Mouse (Mus musculus) forebrain, embryonic 14.5 days (tissue): ENCODE measurements around the gene Vmn2r116. TPM values are rescaled to one million over a fixed set of nuclear protein-coding genes. Genes with fewer than 3 reads are reported as not detected.
"Not testable (repeated sequence)": the region's sequence is repeated elsewhere in the genome, so short reads cannot be mapped to it uniquely, and the experiment has no call there.

ENCODE experiments used
- ATAC-seq: fragments of 200-750 bp; cut with Nextera tagmentation; 2 replicates; pipeline ENCODE4 v1.8.0; 2017; ENCODE audit warnings: mild to moderate bottlenecking, moderate library complexity
- DNase-seq: peaks from one replicate; pipeline ENCODE4 v3.0.0-alpha.2; 2015; ENCODE audit warnings: low spot score
- H3K27ac ChIP-seq: fragments of 300-500 bp; sonication (generic); 2 replicates; pipeline ENCODE4 v1.5.1; 2014; ENCODE audit warnings: low read depth, mild to moderate bottlenecking, control low read depth, low read length, moderate library complexity
- H3K27me3 ChIP-seq: fragments of 300-500 bp; sonication (generic); replicated peaks from 2 replicates; pipeline ENCODE4 v1.6.1; 2014; ENCODE audit warnings: low read length, control low read depth, mixed read lengths; ENCODE audit not compliant: control insufficient read depth, insufficient read depth
- H3K36me3 ChIP-seq: fragments of 300-500 bp; sonication (generic); 2 replicates; pipeline ENCODE4 v1.6.1; 2014; ENCODE audit warnings: low read length, control low read depth; ENCODE audit not compliant: control insufficient read depth, insufficient read depth
- H3K4me1 ChIP-seq: fragments of 300-500 bp; sonication (generic); 2 replicates; pipeline ENCODE4 v1.6.1; 2014; ENCODE audit warnings: antibody characterized with exemption, low read length, control low read depth; ENCODE audit not compliant: control insufficient read depth, insufficient read depth
- H3K4me2 ChIP-seq: fragments of 300-500 bp; sonication (generic); 2 replicates; pipeline ENCODE4 v1.6.1; 2014; ENCODE audit warnings: mild to moderate bottlenecking, control low read depth, low read length
- H3K4me3 ChIP-seq: fragments of 300-500 bp; sonication (generic); 2 replicates; pipeline ENCODE4 v1.5.1; 2014; ENCODE audit warnings: low read depth, low read length, control low read depth
- H3K9ac ChIP-seq: fragments of 300-500 bp; sonication (generic); 2 replicates; pipeline ENCODE4 v1.6.1; 2014; ENCODE audit warnings: mild to moderate bottlenecking, low read length, control low read depth, moderate library complexity
- H3K9me3 ChIP-seq: fragments of 300-500 bp; sonication (generic); replicated peaks from 2 replicates; pipeline ENCODE4 v1.6.1; 2016; ENCODE audit warnings: low read length, control low read depth, mixed read lengths; ENCODE audit not compliant: control insufficient read depth
- WGBS: fragments of 180-500 bp; shearing (Covaris S2); extraction: QIAGEN DNeasy Blood & Tissue Kit; methylation state at CpG from one replicate; pipeline ENCODE4 v1.1.7; 2014; 5-methylcytosine and 5-hydroxymethylcytosine counted together
- polyA plus RNA-seq: library from polyadenylated mRNA; unstranded; fragments of >200 nt; fragmentation: Nextera tagmentation; extraction: Ambion mirVana; gene quantifications from 2 replicates; pipeline ENCODE4 v1.2.1, GENCODE M21; 2014

Gene Vmn2r116
- polyA plus RNA-seq: not detected in 2 replicates

DNA sequence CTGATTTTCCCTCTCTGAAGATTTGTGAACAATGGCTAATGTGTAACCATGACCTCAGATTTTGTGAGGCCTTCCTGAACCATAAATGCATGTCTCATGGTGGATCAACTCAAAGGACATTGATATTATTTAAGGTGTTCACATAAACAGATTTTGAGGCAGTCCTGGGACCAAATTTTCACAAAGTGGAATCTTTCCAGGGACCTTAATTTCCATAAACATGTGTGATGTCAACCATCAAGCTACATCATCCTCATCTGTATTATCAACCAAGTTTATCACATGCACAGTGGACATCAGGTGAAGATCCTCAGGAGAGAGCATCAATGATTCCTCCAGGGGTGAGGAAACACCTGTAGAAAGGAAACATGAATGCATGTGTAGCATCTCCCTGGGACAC lies at the start of gene Vmn2r116:
Vmn2r116 (plus strand) TSS at position 301 of the 400 bp plus-strand sequence.
- H3K9ac ChIP-seq, H3K4me3 ChIP-seq, H3K36me3 ChIP-seq, H3K4me1 ChIP-seq, H3K4me2 ChIP-seq, DNase-seq, ATAC-seq, H3K27me3 ChIP-seq, H3K9me3 ChIP-seq, H3K27ac ChIP-seq: not testable (repeated sequence)

DNA sequence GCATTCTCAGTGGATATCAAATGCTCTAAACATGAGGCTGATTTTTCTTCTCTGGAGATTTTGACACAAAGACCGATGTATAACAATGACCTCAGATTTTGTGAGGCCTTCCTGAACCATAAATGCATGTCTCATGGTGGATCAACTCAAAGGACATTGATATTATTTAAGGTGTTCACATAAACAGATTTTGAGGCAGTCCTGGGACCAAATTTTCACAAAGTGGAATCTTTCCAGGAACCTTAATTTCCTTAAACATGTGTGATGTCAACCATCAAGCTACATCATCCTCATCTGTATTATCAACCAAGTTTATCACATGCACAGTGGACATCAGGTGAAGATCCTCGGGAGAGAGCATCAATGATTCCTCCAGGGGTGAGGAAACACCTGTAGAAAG lies 41.0 kb upstream of the Vmn2r116 start, which contains the start of gene Vmn2r115:
Vmn2r115 (plus strand) TSS at position 301 of the 400 bp plus-strand sequence.
- not testable (repeated sequence) for DNase-seq, H3K4me1 ChIP-seq, H3K36me3 ChIP-seq, H3K4me3 ChIP-seq, H3K27ac ChIP-seq, H3K9ac ChIP-seq, H3K27me3 ChIP-seq, ATAC-seq, H3K4me2 ChIP-seq, H3K9me3 ChIP-seq
- 43% methylated on average over 2 of the region's 2 CpGs for WGBS

DNA sequence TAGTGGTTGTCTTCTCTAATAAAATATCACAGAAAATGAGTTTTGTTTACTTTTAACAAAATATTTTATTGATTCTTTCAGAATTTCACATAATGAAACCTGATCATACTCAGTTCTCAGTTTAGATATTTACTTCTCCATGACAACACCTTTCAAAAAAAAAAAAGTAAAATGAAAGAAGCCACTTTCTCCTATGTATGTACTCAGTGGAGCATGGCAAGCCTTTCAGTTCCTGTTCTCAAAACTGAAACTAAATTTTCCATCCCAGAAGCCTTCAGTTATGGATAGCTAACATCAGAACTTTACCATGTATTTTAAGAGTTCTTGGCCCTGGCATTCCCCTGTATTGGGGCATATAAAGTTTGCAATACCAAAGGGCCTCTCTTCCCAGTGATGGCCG lies 32.8 kb upstream of the Vmn2r116 start:
- H3K4me2 ChIP-seq: no peak overlapping the region
- no peak overlapping the region for H3K27ac ChIP-seq
- no peaks in the 10 kb centered on the region for H3K27me3 ChIP-seq
- H3K4me3 ChIP-seq: no peak overlapping the region
- ATAC-seq (no peak), DNase-seq (no peak)
- H3K9me3 ChIP-seq: no peaks in the 10 kb centered on the region
- no peaks in the 10 kb centered on the region for H3K36me3 ChIP-seq
- 73% methylated on average over 1 of the region's 1 CpGs for WGBS
- H3K4me1 ChIP-seq: no peaks in the 10 kb centered on the region
- H3K9ac ChIP-seq: no peak overlapping the region

DNA sequence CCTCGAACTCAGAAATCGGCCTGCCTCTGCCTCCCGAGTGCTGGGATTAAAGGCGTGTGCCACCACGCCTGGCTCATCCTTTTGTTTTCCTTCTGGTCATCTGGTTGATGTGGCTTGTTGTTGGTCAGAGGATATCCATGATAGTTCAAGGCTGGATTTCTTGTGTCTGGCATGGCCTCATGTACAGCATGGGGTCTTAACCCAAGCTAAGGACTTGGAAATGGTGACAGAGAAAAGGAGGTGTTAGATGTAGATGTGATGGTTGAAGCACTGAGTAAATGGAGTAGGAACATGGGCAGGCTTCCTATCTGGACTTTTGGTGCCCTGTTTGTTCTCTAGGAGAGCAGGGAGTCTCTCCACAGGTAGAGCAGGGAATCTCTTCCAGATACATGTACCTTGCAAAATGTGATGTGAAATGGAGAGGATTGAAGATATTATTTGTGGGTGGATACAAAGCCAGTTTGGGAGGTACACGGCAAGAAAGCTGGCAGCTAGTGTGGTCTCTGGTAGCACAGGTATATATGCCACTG lies 48.8 kb downstream of the Vmn2r116 start:
- DNase-seq (no peak), ATAC-seq (no peak)
- Histone ChIP-seq H3K9ac (no peak overlapping the region), H3K4me1 (no peaks in the 10 kb centered on the region), H3K4me3 (no peak overlapping the region), H3K36me3 (no peaks in the 10 kb centered on the region), H3K27ac (no peak overlapping the region), H3K4me2 (no peak overlapping the region), H3K9me3 (peaks cover 6% of the 10 kb centered on the region; the same call in 1 of the 2 replicates), H3K27me3 (no peaks in the 10 kb centered on the region)
- 79% methylated on average over 6 of the region's 6 CpGs for WGBS

Other genes starting within 250 kb of the Vmn2r116 start
- 30.4 and 38.5 TPM in 2 replicates for gene Zfp40, start 191.4 kb upstream of the Vmn2r116 start, polyA plus RNA-seq
- not detected in 2 replicates for gene Vmn2r114, start 72.1 kb upstream of the Vmn2r116 start, polyA plus RNA-seq
- not detected in 2 replicates for gene Vmn2r115, start 40.9 kb upstream of the Vmn2r116 start, polyA plus RNA-seq
- gene Vmn2r117, start 95.1 kb downstream of the Vmn2r116 start, polyA plus RNA-seq: not detected in 2 replicates
- 17.6 and 20.9 TPM in 2 replicates for gene Zfp213, start 179.6 kb downstream of the Vmn2r116 start, polyA plus RNA-seq
- gene Zfp13, start 214.9 kb downstream of the Vmn2r116 start, polyA plus RNA-seq: 24.1 and 26.0 TPM in 2 replicates
- not detected in 2 replicates for gene Zscan10, start 216.3 kb downstream of the Vmn2r116 start, polyA plus RNA-seq